Mouse (Mus musculus) midbrain, postnatal 0 days (tissue): Measurements from ENCODE around the gene Ly9. TPM values are rescaled to one million over a fixed set of nuclear protein-coding genes. Genes with fewer than 3 reads are reported as not detected.

Source experiments
- ATAC-seq: fragments of 200-750 bp; cut with Nextera tagmentation; 2 replicates; pipeline ENCODE4 v1.8.0; 2017; ENCODE audit warnings: moderate number of reproducible peaks, mild to moderate bottlenecking, moderate TSS enrichment, moderate library complexity; ENCODE audit not compliant: low FRiP score
- DNase-seq: peaks from one replicate; pipeline ENCODE4 v3.0.0-alpha.2; 2015; ENCODE audit warnings: low spot score
- H3K27ac ChIP-seq: fragments of 300-500 bp; sonication (generic); 2 replicates; pipeline ENCODE4 v1.5.1; 2014; ENCODE audit warnings: low read depth, mild to moderate bottlenecking, low read length, mixed read lengths
- H3K27me3 ChIP-seq: fragments of 300-500 bp; sonication (generic); 2 replicates; pipeline ENCODE4 v1.6.1; 2014; ENCODE audit warnings: low read length, control low read depth, mixed read lengths; ENCODE audit not compliant: insufficient read depth
- H3K36me3 ChIP-seq: fragments of 300-500 bp; sonication (generic); 2 replicates; pipeline ENCODE4 v1.6.1; 2014; ENCODE audit warnings: low read length, control low read depth, mixed read lengths; ENCODE audit not compliant: insufficient read depth
- H3K4me1 ChIP-seq: fragments of 300-500 bp; sonication (generic); 2 replicates; pipeline ENCODE4 v1.6.1; 2014; ENCODE audit warnings: mild to moderate bottlenecking, control low read depth, antibody characterized with exemption, low read length, mixed read lengths; ENCODE audit not compliant: insufficient read depth
- H3K4me2 ChIP-seq: fragments of 300-500 bp; sonication (generic); 2 replicates; pipeline ENCODE4 v1.6.1; 2014; ENCODE audit warnings: low read depth, mild to moderate bottlenecking, low read length, mixed read lengths; ENCODE audit not compliant: poor library complexity, severe bottlenecking
- H3K4me3 ChIP-seq: fragments of 300-500 bp; sonication (generic); 2 replicates; pipeline ENCODE4 v1.5.1; 2014; ENCODE audit warnings: low read depth, mild to moderate bottlenecking, low read length, moderate library complexity
- H3K9ac ChIP-seq: fragments of 300-500 bp; sonication (generic); replicated peaks from 2 replicates; pipeline ENCODE4 v1.6.1; 2014; ENCODE audit warnings: mild to moderate bottlenecking, low read length, moderate library complexity, mixed read lengths; ENCODE audit not compliant: poor library complexity, severe bottlenecking
- H3K9me3 ChIP-seq: fragments of 300-500 bp; sonication (generic); 2 replicates; pipeline ENCODE4 v1.6.1; 2016; ENCODE audit warnings: low read length, control low read depth
- CTCF ChIP-seq: IDR thresholded peaks from 2 replicates; pipeline ENCODE4 v1.5.1; 2016; ENCODE audit warnings: antibody characterized with exemption, mild to moderate bottlenecking
- WGBS: fragments of 180-500 bp; shearing (Covaris S2); extraction: QIAGEN DNeasy Blood & Tissue Kit; methylation state at CpG from one replicate; pipeline ENCODE4 v1.1.7; 2014; 5-methylcytosine and 5-hydroxymethylcytosine counted together
- polyA plus RNA-seq: library from polyadenylated mRNA; unstranded; fragments of >200 nt; fragmentation: Nextera tagmentation; extraction: Ambion mirVana; gene quantifications from 2 replicates; pipeline ENCODE4 v1.2.1, GENCODE M21; 2015
- total RNA-seq: library from RNA; depleted of rRNA; stranded (reverse); fragments of >200 nt; gene quantifications from 2 replicates; pipeline ENCODE4 v1.2.3, GENCODE M21; 2014

Ly9 gene
- total and polyA plus RNA-seq, 2 experiments from 2014 or later, result 0.66 TPM; not detected in 1

DNA sequence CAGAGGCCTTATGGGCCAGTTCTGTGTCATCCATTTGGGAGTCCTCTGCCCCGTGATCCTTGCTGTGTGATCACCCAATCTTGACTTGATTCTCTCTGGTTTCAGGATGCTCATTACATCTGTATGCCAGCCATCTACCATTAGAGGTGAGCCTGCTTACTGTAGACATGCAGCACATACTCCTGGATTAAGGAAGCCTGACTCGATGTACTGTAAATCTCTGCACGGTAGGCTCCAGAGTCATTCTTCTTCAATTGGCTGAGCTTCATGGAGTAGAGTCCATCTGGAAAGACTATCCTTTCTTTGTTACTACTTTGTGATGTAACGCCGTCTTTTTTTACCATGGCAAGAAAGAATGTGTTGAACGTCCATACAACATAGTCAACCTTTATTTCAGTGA, 33.6 kb upstream of the Ly9 start:
- Histone ChIP-seq H3K27me3 (no peaks in the 10 kb centered on the region), H3K9ac (no peak overlapping the region), H3K4me1 (no peaks in the 10 kb centered on the region), H3K9me3 (no peaks in the 10 kb centered on the region), H3K27ac (no peak overlapping the region), H3K4me2 (no peak overlapping the region), H3K4me3 (no peak overlapping the region), H3K36me3 (no peaks in the 10 kb centered on the region)
- WGBS, result 93% methylated on average over 6 of the region's 6 CpGs
- ATAC-seq, result no peak
- DNase-seq, result no peak
- TF ChIP-seq CTCF, result no peak

DNA sequence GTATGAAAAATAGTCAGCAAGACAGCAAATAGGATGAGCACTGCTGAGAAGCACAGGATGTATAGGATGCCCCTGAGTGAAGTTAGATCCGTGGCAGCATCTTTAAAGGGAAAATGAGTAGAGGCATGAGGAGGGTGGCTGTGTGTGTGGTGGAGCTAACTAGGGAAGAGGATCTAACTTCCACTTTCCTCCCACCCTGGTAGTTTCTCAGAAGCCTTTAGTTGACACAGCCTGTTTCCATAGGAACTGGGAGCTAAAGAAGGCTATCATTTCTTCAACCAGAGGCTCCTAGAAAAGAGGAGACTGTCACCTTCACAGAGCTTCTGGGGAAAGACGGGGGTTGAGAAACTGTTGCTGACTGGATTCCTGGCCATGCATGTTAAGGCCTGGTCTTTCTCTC, 31.5 kb upstream of the Ly9 start:
- Histone ChIP-seq H3K36me3 (no peaks in the 10 kb centered on the region), H3K4me1 (no peaks in the 10 kb centered on the region), H3K27ac (no peak overlapping the region), H3K9ac (no peak overlapping the region), H3K4me2 (no peak overlapping the region), H3K9me3 (no peaks in the 10 kb centered on the region), H3K27me3 (no peaks in the 10 kb centered on the region), H3K4me3 (no peak overlapping the region)
- ATAC-seq (no peak), DNase-seq (no peak)
- TF ChIP-seq CTCF, result no peak
- 46% methylated on average over 2 of the region's 2 CpGs for WGBS

DNA sequence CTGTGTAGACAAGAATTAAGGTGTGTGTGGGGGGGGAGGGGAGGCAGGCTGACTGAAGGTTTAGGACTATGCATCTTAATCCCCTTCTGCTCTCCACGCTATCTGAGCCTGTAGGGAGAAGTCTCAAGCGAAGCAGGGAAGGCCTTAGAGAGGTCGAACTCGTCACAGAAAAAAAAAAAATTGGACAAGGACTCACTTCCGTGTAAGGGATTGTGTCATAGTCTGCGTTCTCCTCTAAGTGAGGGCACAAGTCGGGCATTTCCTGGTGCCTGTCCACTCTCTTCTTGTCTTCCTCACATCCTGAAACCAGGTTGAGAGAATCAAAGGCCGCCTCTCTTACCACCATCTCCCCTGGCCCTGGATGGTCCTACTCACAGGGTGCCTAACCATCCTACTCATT, 29.9 kb upstream of the Ly9 start:
- H3K4me1 ChIP-seq, result no peaks in the 10 kb centered on the region
- no peak for ATAC-seq
- H3K4me2 ChIP-seq, result no peak overlapping the region
- H3K9me3 ChIP-seq, result no peaks in the 10 kb centered on the region
- no peak overlapping the region for H3K4me3 ChIP-seq
- 81% methylated on average over 8 of the region's 8 CpGs for WGBS
- no peaks in the 10 kb centered on the region for H3K27me3 ChIP-seq
- H3K36me3 ChIP-seq, result no peaks in the 10 kb centered on the region
- H3K27ac ChIP-seq, result no peak overlapping the region
- H3K9ac ChIP-seq, result no peak overlapping the region
- no peak for TF ChIP-seq CTCF
- DNase-seq, result no peak

DNA sequence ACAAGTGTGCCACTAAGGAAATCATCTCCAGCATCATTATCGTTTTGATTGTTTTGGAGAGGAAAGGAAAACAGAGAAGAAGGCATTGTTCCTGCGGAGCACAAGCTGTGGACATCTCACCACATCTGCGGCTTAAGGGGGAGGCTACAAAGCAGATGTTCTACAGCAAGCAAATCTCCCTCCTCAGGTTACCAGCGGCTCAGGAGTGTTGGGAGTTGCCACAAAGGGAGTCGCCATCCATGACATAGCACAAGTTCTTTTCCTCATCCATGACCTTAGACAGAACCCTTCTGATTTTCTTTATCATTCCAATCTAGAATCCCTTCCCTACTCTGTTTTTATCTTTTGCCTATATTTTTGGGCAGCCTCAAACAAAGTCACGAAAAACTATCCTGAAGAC, 28.5 kb upstream of the Ly9 start:
- Histone ChIP-seq H3K4me3 (no peak overlapping the region), H3K27me3 (no peaks in the 10 kb centered on the region), H3K4me1 (no peaks in the 10 kb centered on the region), H3K27ac (no peak overlapping the region), H3K4me2 (no peak overlapping the region), H3K9me3 (no peaks in the 10 kb centered on the region), H3K9ac (no peak overlapping the region), H3K36me3 (no peaks in the 10 kb centered on the region)
- 53% methylated on average over 6 of the region's 6 CpGs for WGBS
- no peak for TF ChIP-seq CTCF
- ATAC-seq, result no peak
- DNase-seq, result no peak

DNA sequence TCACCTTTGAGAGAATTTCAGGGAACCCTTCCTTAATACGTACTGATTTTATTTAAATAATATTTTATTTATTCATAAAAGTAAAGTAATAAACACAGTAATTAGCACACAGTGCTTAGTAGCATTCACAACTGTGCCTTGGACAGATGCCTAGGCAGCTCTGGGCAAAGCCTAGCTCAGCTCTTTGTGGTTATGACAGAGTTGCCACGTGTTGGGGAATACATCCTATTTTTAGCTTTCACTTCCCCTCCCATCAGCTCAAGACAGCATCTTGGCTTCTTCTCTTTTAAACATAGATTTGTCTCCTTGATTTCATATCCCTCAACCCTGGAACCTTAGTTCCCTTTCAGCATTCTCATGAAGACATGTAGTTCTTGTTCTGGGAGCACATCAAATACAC, 24.2 kb upstream of the Ly9 start:
- ATAC-seq, result no peak
- 73% methylated on average over 2 of the region's 2 CpGs for WGBS
- no peak for TF ChIP-seq CTCF

DNA sequence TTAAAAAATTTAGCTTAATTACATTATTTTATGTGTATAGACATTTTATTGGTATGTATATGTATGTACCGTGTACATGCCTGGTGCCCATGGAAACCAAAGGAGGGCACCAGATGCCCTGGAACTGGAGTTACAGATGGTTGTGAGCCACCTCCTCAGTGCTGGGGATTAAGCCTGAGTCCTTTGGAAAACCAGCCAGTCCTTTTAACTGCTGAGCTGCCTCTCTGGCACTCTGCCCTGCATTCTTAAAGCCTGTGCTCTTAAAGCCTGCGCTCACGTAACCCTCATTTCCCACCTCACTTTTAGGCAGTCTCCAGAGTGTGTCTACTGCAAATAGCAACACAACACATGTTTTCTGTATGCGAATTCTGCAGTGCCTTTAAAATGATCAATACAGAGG, 23.7 kb upstream of the Ly9 start:
- H3K27ac ChIP-seq, result no peak overlapping the region
- no peak for ATAC-seq
- WGBS, result 70% methylated on average over 4 of the region's 4 CpGs
- H3K36me3 ChIP-seq, result no peaks in the 10 kb centered on the region
- H3K4me1 ChIP-seq, result no peaks in the 10 kb centered on the region
- H3K4me2 ChIP-seq, result no peak overlapping the region
- no peaks in the 10 kb centered on the region for H3K9me3 ChIP-seq
- no peaks in the 10 kb centered on the region for H3K27me3 ChIP-seq
- H3K9ac ChIP-seq, result no peak overlapping the region
- H3K4me3 ChIP-seq, result no peak overlapping the region
- no peak for DNase-seq
- no peak for TF ChIP-seq CTCF

More for the DNA sequence above, 24.2 kb upstream of the Ly9 start:
- H3K27me3 ChIP-seq, result no peaks in the 10 kb centered on the region
- H3K4me1 ChIP-seq, result no peaks in the 10 kb centered on the region
- H3K4me2 ChIP-seq, result no peak overlapping the region
- H3K36me3 ChIP-seq, result no peaks in the 10 kb centered on the region
- no peak overlapping the region for H3K27ac ChIP-seq
- peak; percentile 27 for DNase-seq
- H3K9ac ChIP-seq, result no peak overlapping the region
- H3K9me3 ChIP-seq, result no peaks in the 10 kb centered on the region
- H3K4me3 ChIP-seq, result no peak overlapping the region
